Mouse (Mus musculus) C2C12 (cell line): Measurements from ENCODE around the gene Cga. TPM values are rescaled to one million over a fixed set of nuclear protein-coding genes. Genes with fewer than 3 reads are reported as not detected.
"Not testable (repeated sequence)": the region's sequence is repeated elsewhere in the genome, so short reads cannot be mapped to it uniquely, and the experiment has no call there.

ENCODE experiments used
- H3K27me3 ChIP-seq: one replicate; pipeline ENCODE4 v1.6.1; 2011; ENCODE audit not compliant: control insufficient read depth, insufficient read depth, insufficient read length
- H3K36me3 ChIP-seq: one replicate; pipeline ENCODE4 v1.6.1; 2011; ENCODE audit not compliant: control insufficient read depth, insufficient read depth
- H3K4me3 ChIP-seq: one replicate; pipeline ENCODE4 v1.5.1; 2011; ENCODE audit warnings: mild to moderate bottlenecking, control low read depth; ENCODE audit not compliant: poor library complexity, insufficient read depth, severe bottlenecking
- H3K79me2 ChIP-seq: one replicate; pipeline ENCODE4 v1.6.1; 2011; ENCODE audit not compliant: control insufficient read depth, insufficient read depth
- H3K79me3 ChIP-seq: one replicate; pipeline ENCODE4 v1.6.1; 2011; ENCODE audit warnings: low read depth, control low read depth
- H3ac ChIP-seq: one replicate; pipeline ENCODE3; 2011; ENCODE audit warnings: low read depth; ENCODE audit not compliant: control insufficient read depth, insufficient read length
- CEBPB ChIP-seq: IDR thresholded peaks from one replicate; pipeline ENCODE4 v1.6.1; 2011; ENCODE audit warnings: low read depth, mild to moderate bottlenecking, control low read depth, moderate library complexity
- CTCF ChIP-seq: IDR thresholded peaks from one replicate; pipeline ENCODE4 v1.5.1; 2011; ENCODE audit not compliant: control insufficient read depth, insufficient read depth, insufficient read length
- FOSL1 ChIP-seq: IDR thresholded peaks from one replicate; pipeline ENCODE4 v1.8.0; 2011; ENCODE audit warnings: mild to moderate bottlenecking, low read length; ENCODE audit not compliant: poor library complexity, insufficient read depth, severe bottlenecking
- MAX ChIP-seq: IDR thresholded peaks from one replicate; pipeline ENCODE4 v1.6.1; 2011; ENCODE audit warnings: mild to moderate bottlenecking, control low read depth
- MYOD1 ChIP-seq: IDR thresholded peaks from one replicate; pipeline ENCODE4 v1.6.1; 2011; ENCODE audit warnings: low read depth; ENCODE audit not compliant: control insufficient read depth, insufficient read length
- MYOG ChIP-seq: IDR thresholded peaks from one replicate; pipeline ENCODE4 v1.6.1; 2011; ENCODE audit not compliant: control insufficient read depth, insufficient read length; ENCODE audit errors: extremely low read depth
- USF1 ChIP-seq: IDR thresholded peaks from one replicate; pipeline ENCODE4 v1.6.1; 2011; ENCODE audit warnings: low read depth, mild to moderate bottlenecking, control low read depth, moderate library complexity
- polyA plus RNA-seq: library from polyadenylated mRNA; unstranded; fragments of >200 nt; fragmentation: generic; extraction: Trizol; gene quantifications from one replicate; pipeline ENCODE4 v1.2.1, GENCODE M21; 2012; ENCODE audit warnings: missing spikeins

Gene Cga
- polyA plus RNA-seq, 1 experiment: not detected

DNA sequence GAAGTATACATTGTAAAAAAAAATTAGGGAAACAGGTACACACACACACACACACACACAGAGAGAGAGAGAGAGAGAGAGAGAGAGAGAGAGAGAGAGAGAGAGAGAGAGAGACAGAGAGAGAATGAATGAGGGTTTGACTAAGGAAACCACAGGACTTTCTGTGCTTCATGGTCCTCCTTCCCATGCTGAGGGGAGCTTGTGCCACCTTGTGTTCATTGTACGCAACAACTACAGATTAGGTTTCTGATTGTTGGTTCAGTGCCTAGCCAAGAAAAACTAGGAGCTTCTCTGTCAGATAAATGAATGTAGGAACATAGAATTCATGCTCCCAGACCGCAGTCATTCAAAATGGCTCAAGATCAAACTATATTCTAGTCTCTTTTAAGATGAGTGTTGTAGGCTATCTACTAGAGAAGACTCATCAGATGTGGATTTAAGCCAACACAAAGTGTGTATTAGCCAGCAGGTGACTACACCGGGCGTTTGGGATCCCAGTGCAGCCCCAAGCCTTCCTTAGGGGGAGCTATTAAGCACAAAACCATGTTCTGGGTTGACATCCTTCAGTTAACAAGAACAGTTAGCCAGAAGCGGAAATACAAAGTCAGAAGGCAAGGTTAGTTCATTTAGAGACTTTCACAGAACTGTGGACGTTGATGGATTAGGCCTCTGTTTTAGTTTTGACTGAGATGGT, 28.7 kb downstream of the Cga start:
- no peaks in the 10 kb centered on the region for H3K36me3 ChIP-seq
- no peak overlapping the region for H3K4me3 ChIP-seq
- no peaks in the 10 kb centered on the region for H3K79me2 ChIP-seq
- no peaks in the 10 kb centered on the region for H3K79me3 ChIP-seq
- no peak for TF ChIP-seq FOSL1
- TF ChIP-seq CTCF: peak; percentile 38
- no peak for TF ChIP-seq MYOG
- no peaks in the 10 kb centered on the region for H3K27me3 ChIP-seq
- H3ac ChIP-seq: no peak overlapping the region

DNA sequence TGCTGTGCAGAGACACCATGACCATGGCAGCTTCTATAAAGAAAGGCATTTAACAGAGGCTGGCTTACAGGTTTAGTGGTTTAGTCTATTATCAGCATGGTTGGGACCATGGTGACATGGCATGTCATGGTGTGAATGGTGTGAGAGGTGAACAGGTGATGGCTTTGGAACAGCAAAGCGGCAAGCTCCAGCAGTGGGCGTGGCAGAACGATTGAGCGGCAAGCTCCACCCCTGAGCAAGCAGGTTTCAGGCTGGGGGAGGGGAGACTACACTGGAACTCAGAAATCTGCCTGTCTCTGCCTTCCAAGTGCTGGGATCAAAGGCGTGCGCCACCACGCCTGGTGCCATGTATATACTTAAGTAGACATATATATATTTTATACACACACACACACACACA, 34.8 kb downstream of the Cga start:
- H3ac ChIP-seq, H3K79me3 ChIP-seq, H3K27me3 ChIP-seq, H3K79me2 ChIP-seq, H3K4me3 ChIP-seq, H3K36me3 ChIP-seq: not testable (repeated sequence)

DNA sequence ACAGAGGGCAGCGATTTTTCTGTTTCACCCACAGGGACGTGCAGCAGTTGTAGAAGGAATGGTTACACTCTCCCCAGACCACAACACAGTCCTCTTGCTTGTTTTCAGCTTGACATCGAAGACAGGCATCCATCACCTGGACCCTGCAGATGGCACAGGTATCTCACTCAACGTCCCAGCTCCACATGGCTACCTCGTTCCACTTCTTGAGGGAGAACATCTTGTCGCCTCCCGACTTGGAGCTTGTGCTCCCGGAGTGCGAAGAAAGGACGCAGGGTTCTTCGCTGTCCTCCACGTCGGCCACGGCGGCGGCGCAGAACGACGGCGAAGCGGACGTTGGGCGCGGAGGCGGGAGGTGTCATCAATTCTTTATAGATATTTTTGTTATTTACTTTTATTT, 47.5 kb downstream of the Cga start:
- H3K27me3 ChIP-seq: no peaks in the 10 kb centered on the region

DNA sequence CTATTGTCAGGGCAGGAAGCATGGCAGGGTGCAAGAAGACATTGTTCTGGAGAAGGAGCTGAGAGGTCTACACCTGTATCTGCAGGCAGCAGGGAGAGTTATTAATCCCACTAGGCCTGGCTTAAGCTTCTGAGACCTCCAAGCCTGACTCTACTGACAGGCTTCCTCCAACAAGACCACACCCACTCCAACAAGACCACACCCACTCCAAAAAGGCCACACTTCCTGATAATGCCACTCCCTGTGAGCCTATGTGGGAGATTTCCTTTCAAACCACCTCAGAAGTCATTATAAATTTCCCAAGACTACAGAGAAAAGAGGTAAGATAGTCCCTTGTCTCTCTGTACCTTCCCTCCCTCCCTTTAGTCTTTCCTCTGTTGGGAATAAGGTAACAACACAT, 53.6 kb downstream of the Cga start:
- Histone ChIP-seq H3K79me2 (no peaks in the 10 kb centered on the region), H3K4me3 (no peak overlapping the region), H3K36me3 (no peaks in the 10 kb centered on the region), H3K27me3 (no peaks in the 10 kb centered on the region), H3K79me3 (no peaks in the 10 kb centered on the region), H3ac (no peak overlapping the region)
- no peak for TF ChIP-seq FOSL1
- no peak for TF ChIP-seq CTCF

More for the DNA sequence above, 47.5 kb downstream of the Cga start:
- Histone ChIP-seq H3K79me3 (no peaks in the 10 kb centered on the region), H3K4me3 (no peak overlapping the region), H3ac (no peak overlapping the region), H3K36me3 (no peaks in the 10 kb centered on the region), H3K79me2 (no peaks in the 10 kb centered on the region)
- no peak for TF ChIP-seq MYOG
- TF ChIP-seq USF1: no peak
- no peak for TF ChIP-seq CEBPB
- no peak for TF ChIP-seq MYOD1
- no peak for TF ChIP-seq CTCF
- TF ChIP-seq MAX: no peak
- no peak for TF ChIP-seq FOSL1

DNA sequence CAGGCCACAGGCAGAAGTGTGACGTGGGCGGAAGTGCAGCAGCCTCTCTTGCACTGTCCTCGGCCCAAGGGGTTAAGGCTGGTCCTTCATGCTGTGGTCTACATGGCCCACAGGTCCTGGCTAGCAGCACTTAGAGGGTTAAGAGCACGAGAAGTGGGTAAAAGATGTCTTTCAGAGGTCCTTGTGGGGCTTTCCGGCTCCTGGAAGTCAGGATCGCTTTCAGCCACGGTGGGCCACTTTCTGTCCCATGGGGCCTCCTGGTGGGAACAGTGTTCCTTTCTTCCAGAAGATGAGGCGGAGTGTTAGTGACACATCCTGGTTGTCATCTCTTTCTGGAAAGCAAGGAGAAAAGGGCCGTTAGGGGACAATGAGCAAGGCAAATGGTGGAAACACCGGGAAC, 60.1 kb downstream of the Cga start:
- Histone ChIP-seq H3K27me3 (no peaks in the 10 kb centered on the region), H3K79me2 (no peaks in the 10 kb centered on the region), H3ac (no peak overlapping the region), H3K36me3 (no peaks in the 10 kb centered on the region), H3K79me3 (no peaks in the 10 kb centered on the region), H3K4me3 (no peak overlapping the region)
- TF ChIP-seq USF1 (no peak), MYOG (no peak), CEBPB (no peak), MYOD1 (no peak), MAX (no peak), CTCF (no peak), FOSL1 (no peak)

Other genes starting within 250 kb of the Cga start
- 18.4 TPM for gene Slc35a1, start 206.3 kb upstream of the Cga start, polyA plus RNA-seq
- 0.04 TPM for gene Cfap206, start 163.6 kb upstream of the Cga start, polyA plus RNA-seq
- not detected for gene Gm136, start 137.5 kb upstream of the Cga start, polyA plus RNA-seq
- 11.1 TPM for gene Smim8, start 115.4 kb upstream of the Cga start, polyA plus RNA-seq
- 1.7 TPM for gene Zfp292, start 10.8 kb upstream of the Cga start, polyA plus RNA-seq